29 mouse cellular contexts compared by ENCODE assay signal in genomic region chr5:37697286-37697685, GRCm38 (mm10). TPM values are rescaled to one million over a fixed set of nuclear protein-coding genes. Genes with fewer than 3 reads are reported as not detected.
DNase-seq lines count a peak whose midpoint lies in the region; ATAC-seq and TF ChIP-seq lines count a peak whose summit lies in the region.
"Had no signal": no experiment of that assay in that cellular context is flagged by ENCODE, and none has a peak within 500 bp of the region (broad histone marks: within the 10 kb centered on the region; RNA-seq: fewer than 3 reads in every experiment).

No protein-coding gene starts in this region.

- H3K4me3 ChIP-seq in stomach, postnatal 0 days (ENCODE audit: low read depth, low read length): no peak overlapping the region
- H3K4me3 ChIP-seq: embryonic facial prominence, embryonic 12.5 days; forebrain, embryonic 13.5 days; heart, embryonic 15.5 days; hindbrain, embryonic 15.5 days; liver, embryonic 13.5 days; midbrain, embryonic 12.5 days had no signal

- no peaks in the 10 kb centered on the region for H3K9me3 ChIP-seq in stomach, postnatal 0 days (ENCODE audit: control insufficient read depth, low read length)
- H3K9me3 ChIP-seq: embryonic facial prominence, embryonic 12.5 days; forebrain, embryonic 13.5 days; heart, embryonic 15.5 days; hindbrain, embryonic 15.5 days; liver, embryonic 13.5 days; midbrain, embryonic 12.5 days had no signal

- no peak for ATAC-seq in stomach, postnatal 0 days (ENCODE audit: low FRiP score, low TSS enrichment)
- ATAC-seq: forebrain, embryonic 13.5 days; Patski had no signal

- H3K27me3 ChIP-seq in stomach, postnatal 0 days (ENCODE audit: control insufficient read depth, insufficient read depth, low read length): no peaks in the 10 kb centered on the region
- H3K27me3 ChIP-seq: embryonic facial prominence, embryonic 12.5 days; forebrain, embryonic 13.5 days; heart, embryonic 15.5 days; hindbrain, embryonic 15.5 days; liver, embryonic 13.5 days; midbrain, embryonic 12.5 days had no signal

- TF ChIP-seq CTCF in stomach, postnatal 0 days (IDR thresholded peaks at IDR 0.05; ENCODE audit: low read depth): no peak

- peak; percentile 41 to 45 for DNase-seq in left cerebral cortex, adult 18-20 months (ENCODE audit: low spot score in 2 of 2)
- DNase-seq in left cerebral cortex, postnatal 4 days: no peak
- DNase-seq in layer of hippocampus, adult 8-10 months (ENCODE audit: low spot score in 2 of 2): peak; percentile 49 to 58
- peak; percentile 38 to 68 for DNase-seq in left cerebral cortex, postnatal 14 days (ENCODE audit: low spot score in 2 of 2)
- peak; percentile 61 for DNase-seq in right cerebral cortex, postnatal 25 days
- DNase-seq in stomach, postnatal 0 days (ENCODE audit: low spot score): no peak
- DNase-seq in embryo, embryonic 10.5 days (ENCODE audit: low spot score): no peak
- no peak for DNase-seq in heart, postnatal 14 days
- DNase-seq: B cell, adult 2 months; cerebellum, adult 18-20 months; cerebellum, postnatal 14 days; gastrocnemius, postnatal 36 days; heart, postnatal 4 days; kidney, adult 9 months; kidney, postnatal 25 days; liver, embryonic 13.5 days; lung, adult 2 months; thymus, postnatal 14 days had no signal

- no peak overlapping the region for H3K27ac ChIP-seq in stomach, postnatal 0 days (replicated peaks)
- H3K27ac ChIP-seq: embryonic facial prominence, embryonic 12.5 days; forebrain, embryonic 13.5 days; heart, embryonic 15.5 days; hindbrain, embryonic 15.5 days; liver, embryonic 13.5 days; midbrain, embryonic 12.5 days had no signal

- 82% methylated on average over 7 of the region's 7 CpGs for WGBS in stomach, postnatal 0 days

- no peaks in the 10 kb centered on the region for H3K4me1 ChIP-seq in stomach, postnatal 0 days (replicated peaks; ENCODE audit: control insufficient read depth, insufficient read depth)
- H3K4me1 ChIP-seq: embryonic facial prominence, embryonic 12.5 days; hindbrain, embryonic 15.5 days; liver, embryonic 13.5 days had no signal

- intact Hi-C loops in left cerebral cortex, postnatal 4 days (cut with DNase I): no loop called here
- intact Hi-C loops in left cerebral cortex, postnatal 14 days (cut with DNase I): no loop called here
- intact Hi-C loops in heart, postnatal 14 days (cut with DNase I): no loop called here

- no peak overlapping the region for H3K9ac ChIP-seq in stomach, postnatal 0 days (ENCODE audit: low read length)
- H3K9ac ChIP-seq: embryonic facial prominence, embryonic 12.5 days; forebrain, embryonic 13.5 days; heart, embryonic 15.5 days; hindbrain, embryonic 15.5 days; liver, embryonic 13.5 days; midbrain, embryonic 12.5 days had no signal

- H3K36me3 ChIP-seq in stomach, postnatal 0 days (ENCODE audit: control insufficient read depth, insufficient read depth, low read length): no peaks in the 10 kb centered on the region
- H3K36me3 ChIP-seq: embryonic facial prominence, embryonic 12.5 days; G1E; heart, embryonic 15.5 days; liver, embryonic 13.5 days; midbrain, embryonic 12.5 days had no signal

- TF ChIP-seq EP300 in stomach, postnatal 0 days (optimal IDR thresholded peaks at IDR 0.05): no peak

- no peak overlapping the region for H3K4me2 ChIP-seq in stomach, postnatal 0 days (replicated peaks; ENCODE audit: low read depth)
- H3K4me2 ChIP-seq: embryonic facial prominence, embryonic 12.5 days; forebrain, embryonic 13.5 days; heart, embryonic 15.5 days; hindbrain, embryonic 15.5 days; liver, embryonic 13.5 days; midbrain, embryonic 12.5 days had no signal

RNA-seq across cellular contexts. Expression of gene Stk32b, which starts 19.7 kb away (rescaled TPM):
- total RNA-seq in left cerebral cortex, adult 18-20 months (2021): 1 to 10 TPM; 2.1 to 2.4 TPM
- total RNA-seq in left cerebral cortex, postnatal 4 days (2021): 10 to 100 TPM; 44.8 to 46.7 TPM
- 1 to 10 TPM; 3.7 to 7.8 (median 5.3) TPM for total RNA-seq in layer of hippocampus, adult 8-10 months (2022)
- total RNA-seq in left cerebral cortex, postnatal 14 days (2021): 1 to 10 TPM; 2.5 to 3.7 TPM
- polyA plus RNA-seq in stomach, postnatal 0 days (2015; fragmentation: Nextera tagmentation; extraction: Ambion mirVana): 3.1 and 5.2 TPM in 2 replicates
- under 1 TPM; 0.15 to 0.38 TPM for total RNA-seq in heart, postnatal 14 days (2021)
- total RNA-seq: CH12.LX; gastrocnemius, postnatal 36 days; megakaryocyte, adult 5-6 weeks; monocyte, adult 5-6 weeks had no signal
- polyA plus RNA-seq: G1E had no signal

RNA-seq across cellular contexts. Expression of gene Cytl1, which starts 38.0 kb away (rescaled TPM):
- total RNA-seq in left cerebral cortex, adult 18-20 months (2021): 1 to 10 TPM in 1 of 2 experiments, under 1 TPM in 1; 0.77 to 2.7 TPM
- not detected for total RNA-seq in left cerebral cortex, postnatal 4 days (2021)
- 1 to 10 TPM; 1.3 to 2.1 (median 1.7) TPM for total RNA-seq in layer of hippocampus, adult 8-10 months (2022)
- total RNA-seq in left cerebral cortex, postnatal 14 days (2021): under 1 TPM in 1 of 2 experiments, not detected in 1; 0.37 TPM
- 0.33 and 0.34 TPM in 2 replicates for polyA plus RNA-seq in stomach, postnatal 0 days (2015; fragmentation: Nextera tagmentation; extraction: Ambion mirVana)
- total RNA-seq in heart, postnatal 14 days (2021): 10 to 100 TPM; 14.4 to 20.2 TPM
- total RNA-seq: CH12.LX; G1E; megakaryocyte, adult 5-6 weeks; monocyte, adult 5-6 weeks; neutrophil, adult 5-6 weeks had no signal
- polyA plus RNA-seq: forebrain, embryonic 13.5 days; G1E; liver, embryonic 13.5 days; Patski had no signal

Comparison
In these comparisons a context has a peak if more than half of its experiments do, and no peak if none do; other contexts are left out.
1. DNase-seq: peak in left cerebral cortex, adult 18-20 months (2 of 2), layer of hippocampus, adult 8-10 months (2 of 2), left cerebral cortex, postnatal 14 days (2 of 2) and right cerebral cortex, postnatal 25 days (single experiment); none in left cerebral cortex, postnatal 4 days (single experiment), stomach, postnatal 0 days (single experiment), embryo, embryonic 10.5 days (single experiment) and heart, postnatal 14 days (0 of 2).
2. RNA of gene Stk32b, which starts 19.7 kb away (total RNA-seq): 44.8 to 46.7 TPM in left cerebral cortex, postnatal 4 days; 3.7 to 7.8 TPM in layer of hippocampus, adult 8-10 months, 2.5 to 3.7 TPM in left cerebral cortex, postnatal 14 days, 2.1 to 2.4 TPM in left cerebral cortex, adult 18-20 months and 0.15 to 0.38 TPM in heart, postnatal 14 days; every median in the first group is over 4 times any median in the second.
3. RNA of gene Cytl1, which starts 38.0 kb away (total RNA-seq): 14.4 to 20.2 TPM in heart, postnatal 14 days; 0.77 to 2.7 TPM in left cerebral cortex, adult 18-20 months, 1.3 to 2.1 TPM in layer of hippocampus, adult 8-10 months, 0.37 TPM in left cerebral cortex, postnatal 14 days and not detected in left cerebral cortex, postnatal 4 days; every median in the first group is over 4 times any median in the second.